Mouse (Mus musculus): Measurements from ENCODE around the gene D6Wsu163e. TPM values are rescaled to one million over a fixed set of nuclear protein-coding genes. Genes with fewer than 3 reads are reported as not detected.
A peak's percentile ranks its signal among the peaks of the same experiment; 100 is the strongest.

D6Wsu163e gene
- 18.3 and 18.5 TPM in 2 replicates for polyA plus RNA-seq (2015; fragmentation: Nextera tagmentation; extraction: Ambion mirVana)

DNA sequence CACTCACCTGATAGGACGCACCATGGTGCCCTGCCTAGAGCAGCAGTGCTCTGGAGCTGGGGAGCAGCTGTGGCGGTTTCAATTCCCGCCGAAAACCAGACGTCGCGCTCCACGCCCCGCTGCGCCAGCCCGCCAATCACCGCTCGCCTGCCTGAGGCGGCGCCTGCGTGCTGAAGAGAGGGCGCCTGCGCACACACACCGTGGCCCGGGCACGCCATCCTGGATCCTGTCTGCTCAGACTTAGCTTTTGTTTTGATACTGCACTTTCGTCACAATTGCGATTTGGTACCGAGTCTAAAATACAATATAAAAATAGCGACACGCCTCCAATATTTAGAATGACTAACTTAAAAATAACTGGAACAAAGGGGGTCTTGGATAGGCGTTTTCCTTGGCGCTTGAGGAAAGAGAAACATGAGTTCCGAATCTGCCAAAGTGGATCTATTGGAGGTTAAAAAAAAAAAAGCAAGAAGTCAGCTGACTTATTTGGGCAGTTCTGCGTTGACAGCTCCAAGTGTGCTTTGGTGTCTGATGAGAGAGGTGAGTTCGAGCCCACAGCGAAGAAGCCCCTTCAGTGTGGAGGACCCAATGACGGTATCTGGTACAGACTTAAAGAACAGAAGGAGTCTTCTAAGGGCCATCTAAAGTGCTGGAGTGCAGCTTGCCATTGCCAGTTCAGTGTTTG lies at the start of gene D6Wsu163e, which contains the start of gene Rad51ap1:
Gene D6Wsu163e, plus strand, starts transcription at position 476 of the 685 bp plus-strand sequence.
Gene Rad51ap1, minus strand, starts transcription at position 101 of the 685 bp plus-strand sequence.
- H3K4me1 ChIP-seq: peaks cover 28% of the 10 kb centered on the region
- peaks cover 6% of the 10 kb centered on the region; the same call in 1 of the 2 replicates for H3K36me3 ChIP-seq
- peak within 1 kb of the TSS; percentile 86 for H3K9ac ChIP-seq
- H3K27ac ChIP-seq: peak within 1 kb of the TSS; percentile 69
- no peaks in the 10 kb centered on the region for H3K9me3 ChIP-seq
- H3K4me3 ChIP-seq: peak within 1 kb of the TSS; percentile 93
- ATAC-seq (ENCODE audit: borderline replicate concordance, extremely low read depth, low FRiP score, low TSS enrichment): peak; percentile 99
- H3K27me3 ChIP-seq: no peaks in the 10 kb centered on the region
- peak within 1 kb of the TSS; percentile 93 for H3K4me2 ChIP-seq
- WGBS: under 1% methylated on average over 33 of the region's 33 CpGs

DNA sequence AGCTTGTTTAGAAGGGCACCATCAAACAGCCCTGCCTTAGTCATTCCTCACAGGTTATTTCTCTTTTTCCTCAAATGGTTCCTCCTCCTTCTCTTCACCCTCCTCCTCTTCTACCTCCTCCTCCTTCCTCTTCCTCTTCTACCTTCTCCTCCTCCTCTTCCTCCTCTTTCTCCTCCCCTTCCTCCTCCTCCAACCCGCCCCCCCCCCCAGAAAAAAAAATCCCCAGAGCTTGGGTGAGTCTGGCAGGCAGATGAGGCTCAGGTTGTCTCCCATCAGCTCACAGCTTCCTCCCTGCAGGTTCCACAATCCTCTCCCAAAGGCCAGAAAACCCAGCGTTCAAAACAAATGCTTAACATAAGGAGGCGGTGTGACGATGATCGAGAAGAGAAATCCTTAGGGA lies 32.4 kb upstream of the D6Wsu163e start:
- H3K4me1 ChIP-seq: no peaks in the 10 kb centered on the region
- 75% methylated on average over 4 of the region's 5 CpGs for WGBS
- ATAC-seq (ENCODE audit: borderline replicate concordance, extremely low read depth, low FRiP score, low TSS enrichment): no peak

DNA sequence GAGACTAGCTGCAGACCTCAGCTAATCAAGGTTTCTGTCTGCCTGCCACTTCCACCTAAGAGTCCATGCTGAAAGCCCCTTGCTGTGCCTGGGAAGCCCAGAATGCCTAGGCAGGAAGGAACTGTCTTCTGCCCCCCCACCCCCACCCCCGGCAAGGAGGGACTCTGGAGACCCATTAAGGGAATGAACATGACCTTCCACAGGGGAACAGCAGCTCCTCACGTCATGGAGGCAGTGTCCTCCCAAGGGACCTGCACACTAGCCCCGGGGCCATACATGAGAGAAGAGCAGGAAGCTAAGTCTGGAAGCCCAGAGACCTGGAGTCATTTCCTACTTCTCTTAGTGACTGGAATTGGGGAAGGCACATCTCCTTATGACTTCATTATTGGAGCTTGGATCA lies 31.9 kb upstream of the D6Wsu163e start:
- WGBS: 57% methylated on average over 3 of the region's 3 CpGs
- H3K27me3 ChIP-seq: no peaks in the 10 kb centered on the region
- ATAC-seq (ENCODE audit: borderline replicate concordance, extremely low read depth, low FRiP score, low TSS enrichment): no peak
- H3K4me1 ChIP-seq: no peaks in the 10 kb centered on the region
- no peak overlapping the region for H3K4me3 ChIP-seq
- no peak overlapping the region for H3K9ac ChIP-seq
- no peaks in the 10 kb centered on the region for H3K9me3 ChIP-seq
- no peak overlapping the region for H3K27ac ChIP-seq
- H3K4me2 ChIP-seq: no peak overlapping the region
- no peaks in the 10 kb centered on the region for H3K36me3 ChIP-seq

More for the DNA sequence above, 32.4 kb upstream of the D6Wsu163e start:
- Histone ChIP-seq H3K4me3 (no peak overlapping the region), H3K9ac (no peak overlapping the region), H3K27me3 (no peaks in the 10 kb centered on the region), H3K4me2 (no peak overlapping the region), H3K9me3 (no peaks in the 10 kb centered on the region), H3K27ac (no peak overlapping the region), H3K36me3 (no peaks in the 10 kb centered on the region)

DNA sequence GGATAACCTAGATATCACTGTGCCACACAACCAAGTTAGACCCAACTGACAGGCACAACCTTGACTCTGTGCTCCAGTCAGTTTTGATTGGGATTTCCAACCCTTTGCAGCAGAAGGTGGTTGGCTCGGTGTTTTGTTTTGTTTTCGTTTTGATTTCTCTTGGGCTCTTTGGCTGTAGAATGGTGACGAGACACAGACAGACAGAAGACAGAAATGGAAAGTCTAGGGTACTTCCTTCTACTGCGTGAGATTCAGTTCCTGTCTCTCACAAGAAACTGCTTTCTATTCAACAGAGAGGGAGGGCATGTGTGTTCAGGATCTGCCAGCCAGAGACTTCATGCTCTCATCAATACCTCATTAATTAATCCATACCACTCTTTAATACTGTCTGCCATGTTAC lies 29.0 kb upstream of the D6Wsu163e start:
- Histone ChIP-seq H3K27ac (no peak overlapping the region), H3K4me2 (no peak overlapping the region), H3K36me3 (no peaks in the 10 kb centered on the region), H3K9ac (no peak overlapping the region), H3K27me3 (no peaks in the 10 kb centered on the region), H3K4me1 (no peaks in the 10 kb centered on the region), H3K9me3 (no peaks in the 10 kb centered on the region), H3K4me3 (no peak overlapping the region)
- 67% methylated on average over 4 of the region's 4 CpGs for WGBS
- ATAC-seq (ENCODE audit: borderline replicate concordance, extremely low read depth, low FRiP score, low TSS enrichment): no peak

DNA sequence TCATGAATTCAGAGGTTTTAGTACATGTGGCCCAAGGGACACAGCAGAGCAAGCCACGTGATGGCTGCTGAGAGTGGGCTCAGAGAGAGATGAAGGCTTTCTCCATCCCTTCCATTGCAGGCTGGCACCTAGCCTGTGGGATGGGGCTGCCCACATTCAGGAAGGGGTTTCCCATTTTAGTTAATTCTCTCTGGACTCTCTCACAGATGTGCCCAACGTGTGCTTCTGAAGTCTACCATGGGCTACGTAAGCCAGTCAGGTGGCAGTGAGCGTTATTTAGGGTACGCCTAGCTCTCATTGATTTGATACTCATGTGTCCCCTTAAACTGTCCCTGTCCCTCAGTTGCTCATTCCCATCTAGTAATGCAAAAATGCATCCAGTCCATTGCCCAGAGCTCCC lies 24.8 kb upstream of the D6Wsu163e start:
- 79% methylated on average over 5 of the region's 5 CpGs for WGBS
- Histone ChIP-seq H3K4me1 (no peaks in the 10 kb centered on the region), H3K4me3 (no peak overlapping the region), H3K4me2 (no peak overlapping the region), H3K9ac (no peak overlapping the region), H3K27me3 (no peaks in the 10 kb centered on the region), H3K36me3 (no peaks in the 10 kb centered on the region), H3K9me3 (no peaks in the 10 kb centered on the region), H3K27ac (no peak overlapping the region)
- ATAC-seq (ENCODE audit: borderline replicate concordance, extremely low read depth, low FRiP score, low TSS enrichment): no peak

DNA sequence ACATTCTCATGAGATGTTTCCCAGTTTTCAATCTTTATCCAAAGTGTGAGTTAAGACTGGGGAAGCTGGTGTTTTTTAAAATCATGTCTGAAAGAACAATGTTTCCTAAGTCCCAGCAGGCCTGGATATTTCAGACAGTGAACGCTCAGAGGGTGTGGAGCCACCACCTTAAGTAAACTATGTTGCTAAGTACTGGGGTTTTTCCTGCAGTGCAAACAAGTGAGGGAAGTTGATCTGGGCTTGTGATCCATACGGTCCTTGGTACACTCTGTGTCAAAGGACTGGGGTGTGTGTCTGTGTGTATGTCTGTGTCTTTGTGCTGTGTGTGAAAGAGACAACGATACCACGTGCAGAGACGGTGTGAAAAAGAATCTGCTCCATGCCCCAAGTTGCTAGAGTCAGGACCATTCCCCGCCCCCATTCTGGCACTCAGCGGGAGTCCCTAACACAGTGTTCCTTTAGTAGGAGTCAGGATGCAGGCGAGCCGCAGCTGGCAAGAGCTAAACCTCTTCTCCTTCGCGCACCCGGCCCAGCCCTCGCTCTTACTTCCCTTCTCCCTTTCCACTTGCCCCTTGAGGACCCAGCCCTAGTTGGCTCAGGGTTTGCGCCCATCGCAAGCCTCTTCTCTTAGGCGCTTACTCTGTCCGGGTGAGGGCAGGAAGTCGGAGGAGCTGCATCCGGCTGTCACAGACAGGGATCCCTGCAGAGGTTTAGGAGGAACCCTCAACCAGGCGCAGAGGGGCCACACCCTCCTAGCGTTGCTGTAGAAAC lies 18.5 kb upstream of the D6Wsu163e start, which contains the start of gene Dyrk4:
Gene Dyrk4, minus strand, starts transcription at position 729 of the 771 bp plus-strand sequence.
- Histone ChIP-seq H3K4me1 (peaks cover 6% of the 10 kb centered on the region; the same call in 1 of the 2 replicates), H3K9me3 (no peaks in the 10 kb centered on the region), H3K27ac (peak within 1 kb of the TSS; percentile 75), H3K4me2 (peak within 1 kb of the TSS; percentile 31), H3K4me3 (no peak within 1 kb of the TSS), H3K36me3 (peaks cover 39% of the 10 kb centered on the region), H3K27me3 (no peaks in the 10 kb centered on the region), H3K9ac (no peak within 1 kb of the TSS)
- WGBS: 11% methylated on average over 21 of the region's 21 CpGs
- peak; percentile 74; the same call in 1 of the 2 replicates for ATAC-seq (ENCODE audit: borderline replicate concordance, extremely low read depth, low FRiP score, low TSS enrichment)

DNA sequence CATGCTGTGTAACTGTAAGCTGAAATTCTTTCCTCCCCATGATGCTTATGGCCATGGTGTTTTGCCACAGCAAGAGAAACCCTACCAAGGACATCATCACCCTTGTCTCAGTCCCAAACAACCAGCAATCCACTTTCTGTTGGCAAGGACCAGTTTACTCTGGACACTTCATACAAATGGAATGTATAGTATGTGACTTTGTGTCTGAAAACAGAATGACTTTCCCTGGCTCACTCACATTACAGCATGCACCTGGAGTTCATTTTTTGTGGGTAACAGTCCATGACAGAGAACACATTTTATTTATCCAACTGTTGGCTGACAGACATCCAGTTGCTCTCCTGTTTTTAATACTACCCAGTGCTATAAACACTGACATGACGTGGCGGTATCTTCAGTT lies 6.9 kb upstream of the D6Wsu163e start:
- H3K36me3 ChIP-seq: peaks cover 53% of the 10 kb centered on the region
- H3K27ac ChIP-seq: no peak overlapping the region
- H3K4me1 ChIP-seq: peaks cover 5% of the 10 kb centered on the region; the same call in 1 of the 2 replicates
- H3K4me2 ChIP-seq: no peak overlapping the region
- H3K27me3 ChIP-seq: no peaks in the 10 kb centered on the region
- H3K9ac ChIP-seq: no peak overlapping the region
- no peak overlapping the region for H3K4me3 ChIP-seq
- no peaks in the 10 kb centered on the region for H3K9me3 ChIP-seq
- ATAC-seq (ENCODE audit: borderline replicate concordance, extremely low read depth, low FRiP score, low TSS enrichment): no peak
- 83% methylated on average over 2 of the region's 2 CpGs for WGBS

DNA sequence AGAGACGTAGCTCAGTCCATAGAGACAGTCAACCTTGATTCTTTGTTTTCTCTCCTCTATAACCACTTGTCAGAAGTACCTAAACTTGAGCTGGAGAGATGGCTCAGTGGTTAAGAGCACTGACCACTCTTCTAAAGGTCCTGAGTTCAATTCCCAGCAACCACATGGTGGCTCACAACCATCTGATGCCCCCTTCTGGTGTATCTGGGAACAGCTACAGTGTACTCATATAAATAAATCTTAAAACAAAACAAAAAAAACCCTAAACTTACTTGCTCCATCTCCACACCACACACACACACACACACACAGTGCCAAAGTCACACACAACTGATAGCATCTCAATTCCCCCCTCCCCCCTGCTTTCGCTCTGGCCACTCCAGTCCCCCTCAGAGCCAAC lies 1.7 kb upstream of the D6Wsu163e start:
- Histone ChIP-seq H3K9me3 (no peaks in the 10 kb centered on the region), H3K9ac (peak overlapping the region; percentile 86; the same call in 1 of the 2 replicates), H3K27ac (no peak overlapping the region), H3K27me3 (no peaks in the 10 kb centered on the region), H3K4me2 (peak overlapping the region; percentile 93), H3K4me1 (peaks cover 28% of the 10 kb centered on the region), H3K36me3 (peaks cover 17% of the 10 kb centered on the region), H3K4me3 (peak overlapping the region; percentile 93)
- ATAC-seq (ENCODE audit: borderline replicate concordance, extremely low read depth, low FRiP score, low TSS enrichment): no peak
- 79% methylated on average over 2 of the region's 2 CpGs for WGBS

DNA sequence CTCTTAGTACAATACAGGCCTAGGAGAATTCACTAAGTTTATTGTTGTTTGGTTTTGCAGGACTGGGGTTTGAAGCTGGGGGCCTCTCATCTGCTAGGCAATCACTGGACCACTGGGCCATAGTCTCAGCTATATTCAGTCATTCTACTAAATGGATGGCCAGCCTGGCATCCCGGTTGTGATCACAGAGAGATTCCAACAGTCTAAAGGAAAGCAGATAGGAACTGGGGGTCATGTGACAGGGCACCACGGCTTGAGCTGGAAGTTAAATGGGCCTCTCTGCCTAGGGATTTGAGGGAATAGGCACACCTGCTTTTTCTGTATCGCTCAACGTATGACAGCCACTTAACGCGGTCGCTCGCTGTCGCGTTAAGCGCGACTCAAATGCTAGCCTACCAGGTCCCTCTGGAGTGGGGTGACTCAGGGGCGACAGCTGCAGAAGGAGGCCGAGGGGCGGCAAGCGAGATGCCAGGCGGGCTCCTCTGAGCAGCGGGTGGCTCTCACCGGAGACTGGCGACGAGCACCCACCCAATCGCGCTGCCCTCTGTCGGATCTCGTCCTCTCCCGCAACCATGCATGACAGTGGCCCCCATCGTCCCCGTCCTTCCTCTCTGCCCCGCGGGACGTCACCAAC lies 792 bp upstream of the D6Wsu163e start:
- under 1% methylated on average over 31 of the region's 31 CpGs for WGBS
- peaks cover 28% of the 10 kb centered on the region for H3K4me1 ChIP-seq
- H3K4me3 ChIP-seq: peak overlapping the region; percentile 93
- H3K27ac ChIP-seq: peak overlapping the region; percentile 69
- peaks cover 10% of the 10 kb centered on the region for H3K36me3 ChIP-seq
- peak overlapping the region; percentile 93 for H3K4me2 ChIP-seq
- H3K9me3 ChIP-seq: no peaks in the 10 kb centered on the region
- H3K9ac ChIP-seq: peak overlapping the region; percentile 86
- peak; percentile 66 for ATAC-seq (ENCODE audit: borderline replicate concordance, extremely low read depth, low FRiP score, low TSS enrichment)
- no peaks in the 10 kb centered on the region for H3K27me3 ChIP-seq

DNA sequence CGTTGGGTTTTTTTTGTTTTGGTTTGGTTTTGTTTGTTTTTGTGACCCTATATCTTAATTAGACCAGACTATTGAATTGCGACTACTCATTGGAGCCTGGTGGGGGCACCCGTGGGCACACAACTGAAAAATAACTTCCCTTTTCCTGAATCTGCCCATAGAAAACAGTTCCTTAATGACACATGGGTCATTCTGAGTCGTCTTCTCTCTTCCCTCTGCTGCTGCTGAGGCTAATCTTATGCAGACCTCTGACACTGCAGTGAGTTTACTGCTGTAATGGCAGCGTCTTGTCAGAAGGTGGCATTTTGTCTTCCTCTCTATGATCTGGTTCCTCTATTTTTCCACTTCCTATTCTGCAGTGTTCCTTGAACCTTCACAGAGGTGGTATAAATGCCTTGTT lies 689 bp downstream of the D6Wsu163e start:
- H3K4me3 ChIP-seq: peak overlapping the region; percentile 93
- H3K27ac ChIP-seq: no peak overlapping the region
- H3K4me1 ChIP-seq: peaks cover 28% of the 10 kb centered on the region
- H3K9me3 ChIP-seq: no peaks in the 10 kb centered on the region
- H3K27me3 ChIP-seq: no peaks in the 10 kb centered on the region
- 3% methylated on average over 5 of the region's 5 CpGs for WGBS
- peaks cover 7% of the 10 kb centered on the region; the same call in 1 of the 2 replicates for H3K36me3 ChIP-seq
- peak overlapping the region; percentile 86 for H3K9ac ChIP-seq
- ATAC-seq (ENCODE audit: borderline replicate concordance, extremely low read depth, low FRiP score, low TSS enrichment): no peak
- peak overlapping the region; percentile 93 for H3K4me2 ChIP-seq

DNA sequence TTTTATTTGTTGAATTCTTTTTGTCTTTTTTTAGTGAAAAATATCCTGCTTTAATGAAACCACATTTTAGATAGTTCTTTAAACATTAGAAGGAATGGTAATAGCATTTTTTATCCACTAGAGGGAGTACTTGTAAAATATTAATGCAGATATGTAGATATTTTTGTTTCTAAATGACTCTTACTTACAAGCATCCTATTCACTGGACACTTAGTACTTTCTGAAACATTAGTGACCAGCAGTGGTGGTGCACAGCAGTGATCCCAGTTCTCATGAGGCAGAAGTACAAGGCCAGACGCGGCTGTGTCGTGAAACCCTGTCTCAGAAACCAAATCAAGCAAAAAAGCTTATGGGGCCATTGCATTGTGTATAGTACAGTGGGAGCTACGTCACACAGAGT lies 8.6 kb downstream of the D6Wsu163e start:
- no peak overlapping the region for H3K4me2 ChIP-seq
- WGBS: 85% methylated on average over 4 of the region's 4 CpGs
- no peak for ATAC-seq (ENCODE audit: borderline replicate concordance, extremely low read depth, low FRiP score, low TSS enrichment)

More for the DNA sequence above, 8.6 kb downstream of the D6Wsu163e start:
- H3K9ac ChIP-seq: no peak overlapping the region
- H3K27me3 ChIP-seq: no peaks in the 10 kb centered on the region
- no peaks in the 10 kb centered on the region for H3K4me1 ChIP-seq
- H3K9me3 ChIP-seq: no peaks in the 10 kb centered on the region
- H3K36me3 ChIP-seq: peaks cover 24% of the 10 kb centered on the region; the same call in 1 of the 2 replicates
- no peak overlapping the region for H3K4me3 ChIP-seq
- no peak overlapping the region for H3K27ac ChIP-seq

All from lung, embryonic 15.5 days (tissue).